Mouse (Mus musculus): ENCODE measurements around the gene Rsph3a.
"Not testable (repeated sequence)": the region's sequence is repeated elsewhere in the genome, so short reads cannot be mapped to it uniquely, and the experiment has no call there.

Rsph3a gene

GRCm38 (mm10) chr17:7928662-7929061 is 16.8 kb upstream of the Rsph3a start:
- no peak for DNase-seq (ENCODE audit: low spot score)

- DNase-seq (ENCODE audit: low spot score): no peak
These were observed 16.1 kb upstream of the Rsph3a start for GRCm38 (mm10) chr17:7929279-7929678.

GRCm38 (mm10) chr17:7931096-7931990 is 14.1 kb upstream of the Rsph3a start:
- no peak for DNase-seq (ENCODE audit: low spot score)

GRCm38 (mm10) chr17:7932121-7932520 is 13.3 kb upstream of the Rsph3a start:
- not testable (repeated sequence) for DNase-seq (ENCODE audit: low spot score)

GRCm38 (mm10) chr17:7939640-7940039 is 5.8 kb upstream of the Rsph3a start:
- peak; percentile 60 for DNase-seq (ENCODE audit: low spot score)

GRCm38 (mm10) chr17:7946053-7946627 is 726 bp downstream of the Rsph3a start:
- not testable (repeated sequence) for DNase-seq (ENCODE audit: low spot score)

- DNase-seq (ENCODE audit: low spot score): not testable (repeated sequence)
These were observed 5.9 kb downstream of the Rsph3a start for GRCm38 (mm10) chr17:7951333-7951732.

GRCm38 (mm10) chr17:7957242-7957641 is 11.8 kb downstream of the Rsph3a start:
- not testable (repeated sequence) for DNase-seq (ENCODE audit: low spot score)

- not testable (repeated sequence) for DNase-seq (ENCODE audit: low spot score)
These were observed 17.9 kb downstream of the Rsph3a start for GRCm38 (mm10) chr17:7963333-7963732.

- not testable (repeated sequence) for DNase-seq (ENCODE audit: low spot score)
These were observed 19.0 kb downstream of the Rsph3a start for GRCm38 (mm10) chr17:7964398-7964797.

- DNase-seq (ENCODE audit: low spot score): not testable (repeated sequence)
These were observed 23.1 kb downstream of the Rsph3a start for GRCm38 (mm10) chr17:7968490-7968889.

GRCm38 (mm10) chr17:7969782-7970181 is 24.4 kb downstream of the Rsph3a start:
- DNase-seq (ENCODE audit: low spot score): not testable (repeated sequence)

- not testable (repeated sequence) for DNase-seq (ENCODE audit: low spot score)
These were observed 38.1 kb downstream of the Rsph3a start for GRCm38 (mm10) chr17:7983484-7983883.

- DNase-seq (ENCODE audit: low spot score): peak; percentile 41
These were observed 40.2 kb downstream of the Rsph3a start for GRCm38 (mm10) chr17:7985597-7985996.

GRCm38 (mm10) chr17:7987038-7987437 is 41.6 kb downstream of the Rsph3a start:
- not testable (repeated sequence) for DNase-seq (ENCODE audit: low spot score)

- DNase-seq (ENCODE audit: low spot score): not testable (repeated sequence)
These were observed 57.8 kb downstream of the Rsph3a start for GRCm38 (mm10) chr17:8003248-8003647.

GRCm38 (mm10) chr17:8006771-8007170 is 61.4 kb downstream of the Rsph3a start:
- DNase-seq (ENCODE audit: low spot score): not testable (repeated sequence)

GRCm38 (mm10) chr17:8009565-8009964 is 64.2 kb downstream of the Rsph3a start:
- DNase-seq (ENCODE audit: low spot score): not testable (repeated sequence)

GRCm38 (mm10) chr17:8013974-8014373 is 68.6 kb downstream of the Rsph3a start:
- DNase-seq (ENCODE audit: low spot score): not testable (repeated sequence)

GRCm38 (mm10) chr17:8022675-8023074 is 77.3 kb downstream of the Rsph3a start:
- not testable (repeated sequence) for DNase-seq (ENCODE audit: low spot score)

- not testable (repeated sequence) for DNase-seq (ENCODE audit: low spot score)
These were observed 82.2 kb downstream of the Rsph3a start for GRCm38 (mm10) chr17:8027475-8028168.

All from lung, postnatal 25 days (tissue).